Mouse (Mus musculus) large intestine, adult 2 months (tissue): ENCODE measurements at regions not wholly inside any gene's neighbourhood (a gene's known extent, or its start where the extent isn't known, plus 50 kb on each side); places are given as distances from the start of the nearest gene placed in this dataset.
A peak's percentile ranks its signal among the peaks of the same experiment; 100 is the strongest.

ENCODE experiments used
- DNase-seq: peaks from one replicate; pipeline ENCODE4 v3.0.0-alpha.2; 2012; ENCODE audit warnings: low read depth, low spot score
- WGBS: fragments of 180-500 bp; shearing (Covaris S2); methylation state at CpG from one replicate; pipeline ENCODE4 v1.1.7; 2018; 5-methylcytosine and 5-hydroxymethylcytosine counted together

GRCm38 (mm10) chr5:50937570-50937969 lies 630.0 kb downstream of the Ppargc1a start:
- 53% methylated on average over 1 of the region's 1 CpGs for WGBS

GRCm38 (mm10) chr5:50921599-50921998 lies 645.9 kb downstream of the Ppargc1a start:
- no peak for DNase-seq
- 33% methylated on average over 4 of the region's 4 CpGs for WGBS

More at GRCm38 (mm10) chr5:50937570-50937969, 630.0 kb downstream of the Ppargc1a start:
- DNase-seq: no peak

- DNase-seq: no peak
- WGBS: 33% methylated on average over 5 of the region's 5 CpGs
Measured at GRCm38 (mm10) chr5:50916341-50916740, 651.2 kb downstream of the Ppargc1a start.

GRCm38 (mm10) chr5:50915176-50915792 lies 652.2 kb downstream of the Ppargc1a start:
- DNase-seq: peak; percentile 32
- 24% methylated on average over 3 of the region's 3 CpGs for WGBS

- no peak for DNase-seq
- WGBS: 63% methylated on average over 1 of the region's 1 CpGs
Measured at GRCm38 (mm10) chr5:50904779-50905178, 662.7 kb downstream of the Ppargc1a start.
